Mouse (Mus musculus) ES-E14 (cell line): ENCODE data around the gene Tbc1d8.

ENCODE experiments used
- CHD2 ChIP-seq: IDR thresholded peaks from 2 replicates; pipeline ENCODE4 v1.6.1; 2014; ENCODE audit warnings: mild to moderate bottlenecking, low read depth, low read length, inconsistent platforms
- MAFK ChIP-seq: IDR thresholded peaks from 2 replicates; pipeline ENCODE4 v1.6.1; 2014; ENCODE audit warnings: mild to moderate bottlenecking, low read depth, low read length, inconsistent platforms; ENCODE audit not compliant: insufficient read depth
- ZC3H11A ChIP-seq: IDR thresholded peaks from 2 replicates; pipeline ENCODE4 v1.6.1; 2012; ENCODE audit warnings: low read depth, mild to moderate bottlenecking, inconsistent platforms, low read length, borderline replicate concordance
- ZNF384 ChIP-seq: IDR thresholded peaks from 2 replicates; pipeline ENCODE4 v1.6.1; 2012; ENCODE audit warnings: low read depth, low read length, inconsistent platforms

GRCm38 (mm10) chr1:39408123-39408522, 70.4 kb downstream of the Tbc1d8 start:
- TF ChIP-seq ZC3H11A (no peak), ZNF384 (no peak), CHD2 (no peak), MAFK (no peak)
